Mouse (Mus musculus) heart, embryonic 13.5 days (tissue): Measurements from ENCODE around the gene Zmiz1. TPM values are rescaled to one million over a fixed set of nuclear protein-coding genes. Genes with fewer than 3 reads are reported as not detected.

Source experiments
- ATAC-seq: fragments of 200-750 bp; cut with Nextera tagmentation; 2 replicates; pipeline ENCODE4 v1.8.0; 2017; ENCODE audit warnings: moderate TSS enrichment; ENCODE audit not compliant: insufficient number of reproducible peaks, low FRiP score, low TSS enrichment; ENCODE audit errors: extremely low read depth
- H3K27ac ChIP-seq: fragments of 300-500 bp; sonication (generic); replicated peaks from 2 replicates; pipeline ENCODE4 v1.5.1; 2015; ENCODE audit warnings: moderate library complexity, mild to moderate bottlenecking, inconsistent platforms
- H3K27me3 ChIP-seq: fragments of 300-500 bp; sonication (generic); replicated peaks from 2 replicates; pipeline ENCODE4 v1.6.1; 2015; ENCODE audit warnings: mild to moderate bottlenecking, inconsistent platforms
- H3K36me3 ChIP-seq: fragments of 300-500 bp; sonication (generic); 2 replicates; pipeline ENCODE4 v1.6.1; 2015; ENCODE audit warnings: mild to moderate bottlenecking, inconsistent platforms
- H3K4me1 ChIP-seq: fragments of 300-500 bp; sonication (generic); 2 replicates; pipeline ENCODE4 v1.6.1; 2015; ENCODE audit warnings: inconsistent platforms
- H3K4me2 ChIP-seq: fragments of 300-500 bp; sonication (generic); 2 replicates; pipeline ENCODE4 v1.6.1; 2015; ENCODE audit warnings: inconsistent platforms, mild to moderate bottlenecking, moderate library complexity
- H3K4me3 ChIP-seq: fragments of 300-500 bp; sonication (generic); 2 replicates; pipeline ENCODE4 v1.5.1; 2015; ENCODE audit warnings: moderate library complexity, mild to moderate bottlenecking, inconsistent platforms
- H3K9ac ChIP-seq: fragments of 300-500 bp; sonication (generic); 2 replicates; pipeline ENCODE4 v1.6.1; 2015; ENCODE audit warnings: inconsistent platforms, mild to moderate bottlenecking, moderate library complexity
- H3K9me3 ChIP-seq: fragments of 300-500 bp; sonication (generic); 2 replicates; pipeline ENCODE4 v1.6.1; 2016; ENCODE audit warnings: inconsistent platforms
- WGBS: fragments of 180-500 bp; shearing (Covaris S2); methylation state at CpG from one replicate; pipeline ENCODE4 v1.1.7; 2015; ENCODE audit warnings: mixed read lengths; 5-methylcytosine and 5-hydroxymethylcytosine counted together
- polyA plus RNA-seq: library from polyadenylated mRNA; unstranded; fragments of >200 nt; fragmentation: Nextera tagmentation; extraction: Ambion mirVana; gene quantifications from 2 replicates; pipeline ENCODE4 v1.2.1, GENCODE M21; 2015

The Zmiz1 gene
- polyA plus RNA-seq, 1 experiment from 2014 or later = 25.7 TPM

DNA sequence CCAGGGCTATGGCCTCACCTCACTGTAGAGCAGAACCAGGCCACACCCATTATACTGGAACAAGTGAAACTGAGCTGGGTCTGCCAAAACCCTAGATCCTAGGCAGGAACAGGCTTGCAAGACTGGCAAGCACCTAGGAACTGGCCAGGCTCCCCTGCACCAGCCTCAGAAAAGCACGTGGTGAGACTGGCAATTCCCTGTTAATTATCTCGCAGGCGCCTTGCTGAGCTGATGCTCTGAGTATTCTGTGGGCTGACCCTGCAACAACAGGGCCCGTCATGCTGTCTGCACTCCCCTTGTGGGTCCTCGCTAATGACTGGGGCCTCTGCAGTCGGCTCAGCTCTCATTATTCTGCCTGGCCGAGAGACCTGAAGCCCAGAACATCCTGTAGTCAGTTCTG is 177.3 kb downstream of the Zmiz1 start:
- Histone ChIP-seq H3K4me2 (no peak overlapping the region), H3K36me3 (peaks cover 51% of the 10 kb centered on the region), H3K27ac (peak overlapping the region; percentile 81), H3K4me1 (peaks cover 99% of the 10 kb centered on the region), H3K9me3 (no peaks in the 10 kb centered on the region), H3K27me3 (no peaks in the 10 kb centered on the region), H3K9ac (peak overlapping the region; percentile 47), H3K4me3 (no peak overlapping the region)
- no peak for ATAC-seq
- 45% methylated on average over 7 of the region's 7 CpGs for WGBS

DNA sequence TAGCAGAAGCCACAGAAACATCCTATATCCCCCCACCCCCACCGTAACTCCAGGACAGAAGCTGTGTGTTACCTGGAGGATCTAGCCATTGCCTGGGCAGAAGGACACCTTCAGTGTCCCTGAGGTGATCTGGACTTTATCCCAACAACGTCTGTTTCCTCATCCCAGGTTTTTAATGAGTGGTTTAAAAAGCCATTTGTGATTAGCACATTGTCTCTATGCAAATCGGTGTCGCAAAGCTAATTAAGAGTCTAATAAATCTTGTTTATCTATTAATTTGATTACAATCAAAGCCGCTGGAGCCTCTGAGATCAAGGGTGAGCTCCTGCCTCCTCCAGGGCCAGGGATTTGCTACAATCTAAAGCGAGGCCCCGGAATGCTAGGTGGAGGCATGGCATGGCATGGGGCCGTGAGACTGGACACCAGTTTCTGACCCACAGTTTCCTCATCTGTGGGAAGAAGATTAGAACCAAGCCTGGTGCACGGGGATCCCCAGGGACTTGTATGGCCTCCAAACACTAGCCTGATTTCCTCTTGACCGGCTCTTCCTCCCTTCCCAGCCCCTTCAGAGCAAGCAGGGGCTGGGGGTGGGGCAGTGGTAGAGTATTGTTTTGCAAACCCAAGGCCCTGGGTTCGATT is 180.3 kb downstream of the Zmiz1 start:
- Histone ChIP-seq H3K36me3 (peaks cover 77% of the 10 kb centered on the region), H3K27ac (peak overlapping the region; percentile 94), H3K4me3 (no peak overlapping the region), H3K9ac (no peak overlapping the region), H3K27me3 (no peaks in the 10 kb centered on the region), H3K9me3 (no peaks in the 10 kb centered on the region), H3K4me1 (peaks cover 79% of the 10 kb centered on the region), H3K4me2 (no peak overlapping the region)
- no peak for ATAC-seq
- 65% methylated on average over 11 of the region's 11 CpGs for WGBS

DNA sequence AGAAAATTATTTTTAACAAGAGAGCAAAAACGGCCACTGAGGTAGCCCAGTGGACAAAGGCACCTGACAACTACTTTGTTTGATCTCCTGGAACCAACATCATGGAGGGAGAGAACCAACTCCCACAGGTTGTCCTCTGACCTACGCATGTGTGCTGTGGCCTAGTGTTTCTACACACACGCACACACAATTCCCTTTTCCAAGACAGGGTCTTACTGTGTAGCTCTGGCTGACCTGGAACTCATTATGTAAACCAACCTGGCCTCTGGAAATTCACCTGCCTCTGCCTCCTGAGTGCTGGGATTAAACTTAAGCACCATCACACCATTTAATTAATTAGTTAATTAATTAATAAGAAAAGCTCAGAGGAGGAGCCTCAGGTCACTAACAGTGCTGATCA is 181.0 kb downstream of the Zmiz1 start:
- no peaks in the 10 kb centered on the region for H3K27me3 ChIP-seq
- no peak overlapping the region for H3K4me2 ChIP-seq
- peaks cover 76% of the 10 kb centered on the region for H3K4me1 ChIP-seq
- 61% methylated on average over 3 of the region's 3 CpGs for WGBS
- no peak overlapping the region for H3K4me3 ChIP-seq
- H3K36me3 ChIP-seq = peaks cover 84% of the 10 kb centered on the region
- no peak overlapping the region; the same call in 1 of the 2 replicates for H3K9ac ChIP-seq
- H3K9me3 ChIP-seq = no peaks in the 10 kb centered on the region
- no peak for ATAC-seq
- peak overlapping the region; percentile 94 for H3K27ac ChIP-seq

DNA sequence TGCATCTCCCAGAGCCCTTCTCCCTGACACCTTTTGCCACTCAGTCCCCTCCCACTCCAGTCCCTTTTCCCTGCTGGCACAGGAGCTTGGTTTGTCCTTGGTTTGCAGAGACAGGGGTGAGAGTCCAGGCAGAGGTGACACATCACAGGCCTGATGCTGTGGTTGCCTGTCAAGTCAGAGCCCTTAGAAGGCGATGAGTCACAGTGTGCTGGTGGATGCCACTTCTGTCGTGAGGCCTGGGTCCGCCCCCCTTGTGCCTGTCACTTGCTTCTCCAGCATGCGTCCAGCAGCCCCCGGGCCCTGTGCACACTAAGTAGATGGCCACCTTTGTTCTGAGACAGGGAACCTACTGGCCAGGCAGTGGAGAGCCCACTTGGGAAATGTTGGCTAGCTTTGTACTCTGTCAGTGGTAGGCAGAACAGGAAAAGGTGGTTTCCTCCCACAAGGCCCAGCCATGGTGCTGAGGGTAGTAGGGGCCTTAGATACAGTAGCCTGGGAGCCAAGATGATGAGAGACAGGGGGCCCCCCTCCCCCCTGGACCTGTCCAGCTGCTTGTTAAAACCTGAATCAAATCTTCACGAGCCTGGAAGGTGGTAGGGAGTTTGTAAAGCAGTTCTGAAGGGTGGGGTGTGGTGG is 181.6 kb downstream of the Zmiz1 start:
- peaks cover 86% of the 10 kb centered on the region for H3K36me3 ChIP-seq
- 29% methylated on average over 6 of the region's 6 CpGs for WGBS
- H3K4me1 ChIP-seq = peaks cover 76% of the 10 kb centered on the region
- peak overlapping the region; percentile 94 for H3K27ac ChIP-seq
- H3K4me3 ChIP-seq = no peak overlapping the region
- no peaks in the 10 kb centered on the region for H3K27me3 ChIP-seq
- peak; percentile 56; the same call in 1 of the 2 replicates for ATAC-seq
- peak overlapping the region; percentile 69 for H3K9ac ChIP-seq
- H3K9me3 ChIP-seq = no peaks in the 10 kb centered on the region
- no peak overlapping the region for H3K4me2 ChIP-seq

DNA sequence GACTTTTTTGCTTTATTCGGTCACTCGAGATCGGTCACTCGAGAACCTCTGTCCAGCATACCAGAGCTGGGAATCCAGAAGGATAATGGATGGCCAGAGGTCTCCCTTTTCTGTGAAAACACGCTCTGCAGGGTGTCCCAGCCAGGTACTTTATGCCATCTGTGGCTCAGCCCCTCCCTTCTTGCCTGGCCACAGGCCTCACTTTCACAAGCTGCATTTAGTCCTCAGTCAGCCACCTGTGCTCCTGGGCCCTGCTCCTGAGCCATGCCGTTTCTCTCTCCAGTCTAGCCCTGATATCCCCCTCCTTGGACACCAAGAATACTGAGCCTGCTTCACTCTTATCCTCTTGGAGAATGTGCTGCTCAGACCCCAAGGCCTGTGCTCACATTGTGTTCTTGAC is 182.1 kb downstream of the Zmiz1 start:
- no peak for ATAC-seq
- no peaks in the 10 kb centered on the region for H3K27me3 ChIP-seq
- peak overlapping the region; percentile 94 for H3K27ac ChIP-seq
- H3K9me3 ChIP-seq = no peaks in the 10 kb centered on the region
- no peak overlapping the region for H3K4me2 ChIP-seq
- 74% methylated on average over 6 of the region's 6 CpGs for WGBS
- peaks cover 86% of the 10 kb centered on the region for H3K36me3 ChIP-seq
- no peak overlapping the region for H3K4me3 ChIP-seq
- peak overlapping the region; percentile 69 for H3K9ac ChIP-seq
- H3K4me1 ChIP-seq = peaks cover 74% of the 10 kb centered on the region

DNA sequence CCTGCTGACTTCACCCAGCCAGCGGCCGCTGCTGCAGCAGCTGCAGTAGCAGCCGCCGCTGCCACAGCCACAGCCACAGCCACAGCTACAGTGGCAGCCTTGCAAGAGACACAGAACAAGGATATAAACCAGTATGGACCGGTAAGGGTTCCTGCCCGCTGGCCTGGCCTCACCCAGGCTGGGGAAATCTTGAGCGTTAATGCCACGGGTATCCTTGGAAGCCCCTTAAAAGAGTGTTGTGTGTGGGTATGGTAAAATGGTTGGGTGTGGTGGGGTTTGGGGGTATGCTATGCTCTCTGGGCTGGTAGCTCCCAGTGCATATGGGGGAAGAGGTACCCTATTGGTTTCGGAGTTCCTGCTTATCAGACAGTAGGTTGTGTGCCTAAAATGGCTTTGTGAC is 186.7 kb downstream of the Zmiz1 start:
- no peak overlapping the region for H3K4me2 ChIP-seq
- H3K9ac ChIP-seq = no peak overlapping the region
- H3K9me3 ChIP-seq = no peaks in the 10 kb centered on the region
- no peaks in the 10 kb centered on the region for H3K27me3 ChIP-seq
- 82% methylated on average over 9 of the region's 9 CpGs for WGBS
- H3K4me1 ChIP-seq = peaks cover 31% of the 10 kb centered on the region
- H3K27ac ChIP-seq = peak overlapping the region; percentile 51; the same call in 1 of the 2 replicates
- no peak for ATAC-seq
- H3K36me3 ChIP-seq = peaks cover 93% of the 10 kb centered on the region
- H3K4me3 ChIP-seq = no peak overlapping the region

DNA sequence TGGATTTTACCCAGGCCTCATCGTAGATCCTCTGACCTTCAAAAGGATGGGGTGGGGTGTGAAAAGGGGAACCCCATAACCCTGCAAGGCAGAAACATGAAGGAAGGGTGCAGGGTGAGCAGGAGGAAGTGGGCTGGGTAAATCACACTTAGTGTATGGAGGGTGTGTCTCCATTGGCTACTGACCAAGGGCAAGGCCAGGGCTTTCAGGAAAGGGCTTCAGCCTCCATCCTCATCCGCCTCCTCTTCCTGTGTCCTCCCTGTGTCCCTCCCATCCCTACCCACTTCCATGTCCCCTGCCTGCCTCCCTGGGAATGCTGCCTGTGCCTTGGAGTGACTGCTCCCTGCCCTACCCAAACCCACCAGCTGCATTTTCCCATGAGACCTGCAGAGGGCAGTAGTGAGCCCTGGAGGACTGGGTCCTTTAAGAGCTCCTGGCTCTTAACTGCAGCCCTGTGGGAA is 187.2 kb downstream of the Zmiz1 start:
- Histone ChIP-seq H3K36me3 (peaks cover 98% of the 10 kb centered on the region), H3K4me3 (no peak overlapping the region), H3K4me1 (peaks cover 26% of the 10 kb centered on the region), H3K9ac (no peak overlapping the region), H3K9me3 (no peaks in the 10 kb centered on the region), H3K27me3 (no peaks in the 10 kb centered on the region), H3K4me2 (no peak overlapping the region), H3K27ac (peak overlapping the region; percentile 51)
- WGBS = 33% methylated on average over 2 of the region's 2 CpGs
- no peak for ATAC-seq

DNA sequence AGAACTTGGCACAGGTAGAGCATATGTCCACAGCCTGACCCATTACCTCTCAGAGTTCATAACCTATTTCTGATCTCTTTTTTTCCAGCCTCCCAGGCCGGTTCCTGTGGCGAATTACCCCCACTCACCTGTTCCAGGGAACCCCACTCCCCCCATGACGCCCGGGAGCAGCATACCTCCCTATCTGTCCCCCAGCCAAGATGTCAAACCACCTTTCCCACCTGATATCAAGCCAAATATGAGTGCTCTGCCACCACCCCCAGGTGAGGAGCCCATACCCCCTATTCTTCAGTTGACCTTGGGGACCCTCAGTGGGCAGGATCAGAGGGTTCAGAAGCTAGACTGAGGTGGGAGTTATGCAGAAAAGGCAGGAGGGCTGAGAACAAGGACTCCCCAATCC is 192.1 kb downstream of the Zmiz1 start:
- Histone ChIP-seq H3K4me2 (no peak overlapping the region), H3K4me1 (peaks cover 2% of the 10 kb centered on the region), H3K4me3 (no peak overlapping the region), H3K36me3 (peaks cover 100% of the 10 kb centered on the region), H3K27me3 (no peaks in the 10 kb centered on the region), H3K9me3 (no peaks in the 10 kb centered on the region), H3K27ac (no peak overlapping the region), H3K9ac (no peak overlapping the region)
- no peak for ATAC-seq
- 94% methylated on average over 4 of the region's 4 CpGs for WGBS

DNA sequence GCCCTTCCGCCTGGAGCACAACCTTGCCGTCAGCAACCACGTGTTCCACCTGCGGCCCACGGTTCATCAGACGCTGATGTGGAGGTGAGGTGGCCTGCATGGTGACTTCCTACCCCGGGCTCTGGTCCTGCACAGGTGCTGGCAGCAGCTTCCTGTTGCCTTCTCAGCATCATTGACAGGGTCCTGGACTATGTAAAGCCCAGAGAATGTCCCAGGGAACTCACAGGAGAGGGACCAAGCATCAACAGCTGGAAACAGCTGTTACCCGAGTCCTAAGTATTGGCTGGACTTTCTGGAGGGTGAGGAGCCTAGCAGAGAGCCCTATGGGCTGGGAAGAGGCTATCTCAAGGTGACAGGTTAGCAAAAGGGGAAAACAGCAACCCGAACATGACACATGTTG is 192.9 kb downstream of the Zmiz1 start:
- H3K27me3 ChIP-seq = no peaks in the 10 kb centered on the region
- H3K36me3 ChIP-seq = peaks cover 100% of the 10 kb centered on the region
- no peak overlapping the region for H3K4me3 ChIP-seq
- no peaks in the 10 kb centered on the region for H3K9me3 ChIP-seq
- no peak overlapping the region for H3K27ac ChIP-seq
- 85% methylated on average over 9 of the region's 9 CpGs for WGBS
- no peaks in the 10 kb centered on the region for H3K4me1 ChIP-seq
- no peak overlapping the region for H3K9ac ChIP-seq
- no peak for ATAC-seq
- H3K4me2 ChIP-seq = no peak overlapping the region

DNA sequence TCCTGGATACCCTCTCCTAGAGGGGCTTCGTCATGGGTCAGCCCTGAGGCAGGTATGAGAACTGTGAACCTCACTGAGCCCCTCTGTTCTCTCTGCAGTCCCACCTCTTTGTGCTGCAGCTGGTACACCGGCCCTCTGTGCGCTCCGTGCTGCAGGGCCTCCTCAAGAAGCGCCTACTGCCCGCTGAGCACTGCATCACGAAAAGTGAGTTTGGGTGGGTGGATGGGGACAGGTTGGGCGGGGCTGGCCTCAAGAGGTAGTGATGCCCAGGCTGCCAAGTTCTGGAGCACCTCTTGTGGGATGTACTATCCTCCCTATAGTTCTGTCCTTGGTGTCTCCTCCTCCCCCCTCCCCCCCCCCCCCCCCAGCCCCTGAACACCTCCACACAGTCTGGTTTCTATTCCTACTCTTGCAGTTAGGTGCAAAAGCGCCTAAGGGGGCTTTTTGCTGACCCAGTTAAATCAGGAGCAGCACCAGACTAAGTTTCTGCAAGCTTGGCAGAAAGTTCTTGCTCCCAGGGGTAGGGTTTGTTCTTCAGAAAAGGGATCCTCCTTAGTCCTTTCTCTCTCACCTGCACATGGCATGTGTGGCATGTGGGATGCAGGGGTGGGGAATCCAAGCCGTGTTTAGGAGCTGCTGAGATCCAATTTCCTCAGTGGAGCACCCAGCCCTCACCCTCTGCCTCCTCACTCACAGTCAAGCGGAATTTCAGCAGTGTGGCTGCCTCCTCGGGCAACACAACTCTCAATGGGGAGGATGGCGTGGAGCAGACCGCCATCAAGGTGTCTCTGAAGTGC is 195.6 kb downstream of the Zmiz1 start:
- Histone ChIP-seq H3K4me3 (no peak overlapping the region), H3K4me2 (no peak overlapping the region), H3K4me1 (no peaks in the 10 kb centered on the region), H3K27me3 (no peaks in the 10 kb centered on the region), H3K9me3 (no peaks in the 10 kb centered on the region), H3K9ac (no peak overlapping the region), H3K36me3 (peaks cover 100% of the 10 kb centered on the region), H3K27ac (no peak overlapping the region)
- 88% methylated on average over 14 of the region's 14 CpGs for WGBS
- no peak for ATAC-seq

DNA sequence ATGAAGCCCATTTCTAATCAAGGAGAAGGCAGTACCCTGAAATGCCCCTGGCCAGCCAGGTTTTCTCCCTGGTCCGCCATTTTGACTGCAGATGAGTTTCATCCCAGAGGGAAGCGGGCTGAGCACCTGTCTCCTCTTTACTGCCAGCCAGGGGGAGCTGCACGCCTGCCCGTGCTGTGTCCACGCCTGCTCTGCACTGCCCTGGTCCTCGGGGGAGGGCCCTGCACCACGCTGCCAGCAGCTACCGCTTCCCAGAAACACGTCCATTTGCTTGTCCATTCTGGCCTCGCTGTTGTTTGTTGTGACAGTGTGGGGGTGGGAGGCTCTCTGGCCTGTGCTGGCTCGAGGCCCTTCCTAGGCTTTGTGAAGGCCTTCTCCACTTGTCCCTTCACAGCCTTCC is 201.7 kb downstream of the Zmiz1 start:
- Histone ChIP-seq H3K36me3 (peaks cover 98% of the 10 kb centered on the region), H3K27ac (no peak overlapping the region), H3K4me1 (peaks cover 30% of the 10 kb centered on the region), H3K27me3 (no peaks in the 10 kb centered on the region), H3K4me3 (no peak overlapping the region), H3K9ac (no peak overlapping the region), H3K4me2 (no peak overlapping the region), H3K9me3 (no peaks in the 10 kb centered on the region)
- no peak for ATAC-seq
- WGBS = 56% methylated on average over 11 of the region's 11 CpGs
